12 mouse cellular contexts compared by ENCODE assay signal in genomic region chr16:58281474-58281873, GRCm38 (mm10).
DNase-seq lines count a peak whose midpoint lies in the region; ATAC-seq and TF ChIP-seq lines count a peak whose summit lies in the region.
"Had no signal": no experiment of that assay in that cellular context is flagged by ENCODE, and none has a peak within 500 bp of the region (broad histone marks: within the 10 kb centered on the region; RNA-seq: fewer than 3 reads in every experiment).

No protein-coding gene starts in this region.

- TF ChIP-seq EP300 in heart, postnatal 0 days (IDR thresholded peaks at IDR 0.05; ENCODE audit: low read depth), result no peak
- no peak for TF ChIP-seq EP300 in liver, postnatal 0 days (IDR thresholded peaks at IDR 0.05; ENCODE audit: low read depth)

- WGBS in heart, postnatal 0 days, result 32% methylated on average over 3 of the region's 3 CpGs
- WGBS in heart, embryonic 10.5 days, result 53% methylated on average over 3 of the region's 3 CpGs
- WGBS in liver, postnatal 0 days (ENCODE audit: insufficient replicate concordance), result 40% methylated on average over 3 of the region's 3 CpGs
- 58% methylated on average over 3 of the region's 3 CpGs for WGBS in liver, embryonic 12.5 days (ENCODE audit: insufficient replicate concordance)

- ATAC-seq in heart, postnatal 0 days (ENCODE audit: insufficient read depth, low read depth), result no peak
- ATAC-seq in liver, postnatal 0 days, result no peak
- no peak for ATAC-seq in liver, embryonic 12.5 days
- ATAC-seq: midbrain, embryonic 15.5 days had no signal

- H3K4me2 ChIP-seq in heart, postnatal 0 days (ENCODE audit: low read depth, low read length), result no peak overlapping the region
- H3K4me2 ChIP-seq in liver, postnatal 0 days (ENCODE audit: low read depth, low read length), result no peak overlapping the region
- no peak overlapping the region for H3K4me2 ChIP-seq in liver, embryonic 12.5 days
- H3K4me2 ChIP-seq: limb, embryonic 13.5 days; midbrain, embryonic 15.5 days had no signal

- H3K27me3 ChIP-seq in heart, postnatal 0 days (ENCODE audit: control insufficient read depth, insufficient read depth, low read length), result no peaks in the 10 kb centered on the region
- no peaks in the 10 kb centered on the region for H3K27me3 ChIP-seq in heart, embryonic 10.5 days (ENCODE audit: insufficient read depth, poor library complexity, severe bottlenecking)
- H3K27me3 ChIP-seq in liver, postnatal 0 days (ENCODE audit: insufficient read depth, low read length), result no peaks in the 10 kb centered on the region; the same call in 1 of the 2 replicates
- no peaks in the 10 kb centered on the region for H3K27me3 ChIP-seq in liver, embryonic 12.5 days (replicated peaks)
- H3K27me3 ChIP-seq: midbrain, embryonic 15.5 days had no signal

- peak; percentile 19 for DNase-seq in heart, postnatal 0 days (ENCODE audit: low spot score)
- DNase-seq in heart, embryonic 10.5 days (ENCODE audit: low spot score), result no peak
- DNase-seq in liver, postnatal 0 days, result no peak
- peak; percentile 75 for DNase-seq in adipocyte (ENCODE audit: low spot score)
- peak; percentile 53 for DNase-seq in retina, embryonic 14.5 days (ENCODE audit: low spot score)
- DNase-seq in B cell, adult 2 months, result no peak
- no peak for DNase-seq in right cerebral cortex, postnatal 4 days
- DNase-seq: gastrocnemius, postnatal 10 days had no signal

- TF ChIP-seq CTCF in heart, postnatal 0 days (IDR thresholded peaks at IDR 0.05; ENCODE audit: low read depth), result peak; percentile 56
- TF ChIP-seq CTCF in liver, postnatal 0 days (IDR thresholded peaks at IDR 0.05; ENCODE audit: low read depth), result peak; percentile 44

- H3K4me3 ChIP-seq in heart, postnatal 0 days (ENCODE audit: low read depth, low read length), result no peak overlapping the region
- H3K4me3 ChIP-seq in heart, embryonic 10.5 days, result no peak overlapping the region
- H3K4me3 ChIP-seq in liver, postnatal 0 days (ENCODE audit: low read depth, low read length), result no peak overlapping the region
- no peak overlapping the region for H3K4me3 ChIP-seq in liver, embryonic 12.5 days
- H3K4me3 ChIP-seq: hindbrain, embryonic 10.5 days; limb, embryonic 13.5 days; midbrain, embryonic 15.5 days had no signal

- no peaks in the 10 kb centered on the region for H3K4me1 ChIP-seq in heart, postnatal 0 days (ENCODE audit: control insufficient read depth, insufficient read depth)
- no peaks in the 10 kb centered on the region for H3K4me1 ChIP-seq in heart, embryonic 10.5 days
- H3K4me1 ChIP-seq in liver, postnatal 0 days (ENCODE audit: insufficient read depth), result no peaks in the 10 kb centered on the region
- H3K4me1 ChIP-seq in liver, embryonic 12.5 days, result no peaks in the 10 kb centered on the region
- H3K4me1 ChIP-seq: hindbrain, embryonic 10.5 days; limb, embryonic 13.5 days; midbrain, embryonic 15.5 days had no signal

- H3K9ac ChIP-seq in heart, postnatal 0 days (replicated peaks; ENCODE audit: low read depth, low read length), result no peak overlapping the region
- H3K9ac ChIP-seq in liver, postnatal 0 days (replicated peaks), result no peak overlapping the region
- no peak overlapping the region for H3K9ac ChIP-seq in liver, embryonic 12.5 days
- H3K9ac ChIP-seq: limb, embryonic 13.5 days; midbrain, embryonic 15.5 days had no signal

- H3K36me3 ChIP-seq in heart, postnatal 0 days (replicated peaks; ENCODE audit: control insufficient read depth, insufficient read depth, low read length), result no peaks in the 10 kb centered on the region
- no peaks in the 10 kb centered on the region for H3K36me3 ChIP-seq in heart, embryonic 10.5 days
- no peaks in the 10 kb centered on the region for H3K36me3 ChIP-seq in liver, postnatal 0 days (replicated peaks; ENCODE audit: insufficient read depth, low read length)
- no peaks in the 10 kb centered on the region for H3K36me3 ChIP-seq in liver, embryonic 12.5 days
- H3K36me3 ChIP-seq: hindbrain, embryonic 10.5 days; limb, embryonic 13.5 days; midbrain, embryonic 15.5 days had no signal

- no peak overlapping the region for H3K27ac ChIP-seq in heart, postnatal 0 days (ENCODE audit: low read depth)
- no peak overlapping the region for H3K27ac ChIP-seq in heart, embryonic 10.5 days
- H3K27ac ChIP-seq in liver, postnatal 0 days (ENCODE audit: low read depth), result no peak overlapping the region
- H3K27ac ChIP-seq in liver, embryonic 12.5 days, result no peak overlapping the region
- H3K27ac ChIP-seq: hindbrain, embryonic 10.5 days; limb, embryonic 13.5 days; midbrain, embryonic 15.5 days had no signal

- no peaks in the 10 kb centered on the region for H3K9me3 ChIP-seq in heart, postnatal 0 days (replicated peaks; ENCODE audit: control insufficient read depth, low read length)
- no peaks in the 10 kb centered on the region for H3K9me3 ChIP-seq in heart, embryonic 10.5 days
- H3K9me3 ChIP-seq in liver, postnatal 0 days (ENCODE audit: low read length), result no peaks in the 10 kb centered on the region
- no peaks in the 10 kb centered on the region for H3K9me3 ChIP-seq in liver, embryonic 12.5 days (replicated peaks)
- H3K9me3 ChIP-seq: hindbrain, embryonic 10.5 days; limb, embryonic 13.5 days; midbrain, embryonic 15.5 days had no signal

Comparison
In these comparisons a context has a peak if more than half of its experiments do, and no peak if none do; other contexts are left out.
1. DNase-seq: peak in heart, postnatal 0 days (single experiment), adipocyte (single experiment) and retina, embryonic 14.5 days (single experiment); none in heart, embryonic 10.5 days (single experiment), liver, postnatal 0 days (single experiment), B cell, adult 2 months (0 of 2) and right cerebral cortex, postnatal 4 days (single experiment).